Mouse (Mus musculus) forebrain, embryonic 12.5 days (tissue): ENCODE results near the gene Rgl1. TPM values are rescaled to one million over a fixed set of nuclear protein-coding genes. Genes with fewer than 3 reads are reported as not detected.

Experiments
- ATAC-seq: fragments of 200-750 bp; cut with Nextera tagmentation; 2 replicates; pipeline ENCODE4 v1.8.0; 2017; ENCODE audit warnings: moderate TSS enrichment; ENCODE audit not compliant: low FRiP score
- H3K27ac ChIP-seq: fragments of 300-500 bp; sonication (generic); 2 replicates; pipeline ENCODE4 v1.5.1; 2016; ENCODE audit warnings: mild to moderate bottlenecking
- H3K27me3 ChIP-seq: fragments of 300-500 bp; sonication (generic); 2 replicates; pipeline ENCODE4 v1.6.1; 2016; ENCODE audit warnings: mild to moderate bottlenecking
- H3K36me3 ChIP-seq: fragments of 300-500 bp; sonication (generic); replicated peaks from 2 replicates; pipeline ENCODE4 v1.6.1; 2016; ENCODE audit warnings: mild to moderate bottlenecking
- H3K4me1 ChIP-seq: fragments of 300-500 bp; sonication (generic); 2 replicates; pipeline ENCODE4 v1.6.1; 2016
- H3K4me2 ChIP-seq: fragments of 300-500 bp; sonication (generic); 2 replicates; pipeline ENCODE4 v1.6.1; 2016; ENCODE audit warnings: mild to moderate bottlenecking, moderate library complexity
- H3K4me3 ChIP-seq: fragments of 300-500 bp; sonication (generic); replicated peaks from 2 replicates; pipeline ENCODE4 v1.5.1; 2016; ENCODE audit warnings: mild to moderate bottlenecking
- H3K9ac ChIP-seq: fragments of 300-500 bp; sonication (generic); 2 replicates; pipeline ENCODE4 v1.6.1; 2016; ENCODE audit warnings: mild to moderate bottlenecking
- H3K9me3 ChIP-seq: fragments of 300-500 bp; sonication (generic); 2 replicates; pipeline ENCODE4 v1.6.1; 2016
- WGBS: fragments of 180-500 bp; shearing (Covaris S2); methylation state at CpG from one replicate; pipeline ENCODE4 v1.1.7; 2016; 5-methylcytosine and 5-hydroxymethylcytosine counted together
- polyA plus RNA-seq: library from polyadenylated mRNA; unstranded; fragments of >200 nt; fragmentation: Nextera tagmentation; extraction: Ambion mirVana; gene quantifications from 2 replicates; pipeline ENCODE4 v1.2.1, GENCODE M21; 2016

Gene Rgl1
- polyA plus RNA-seq, 1 experiment from 2014 or later: 20.9 TPM

GRCm38 (mm10) chr1:152520798-152521575 lies 245.2 kb downstream of the Rgl1 start:
- H3K4me3 ChIP-seq: no peak overlapping the region
- H3K9ac ChIP-seq: no peak overlapping the region
- H3K36me3 ChIP-seq: peaks cover 7% of the 10 kb centered on the region; the same call in 1 of the 2 replicates
- 77% methylated on average over 16 of the region's 16 CpGs for WGBS
- ATAC-seq: 0 out of 2 replicates have a peak, but pooled peaks have one; percentile 22
- no peaks in the 10 kb centered on the region for H3K27me3 ChIP-seq
- H3K9me3 ChIP-seq: no peaks in the 10 kb centered on the region
- H3K4me2 ChIP-seq: no peak overlapping the region
- H3K27ac ChIP-seq: no peak overlapping the region
- H3K4me1 ChIP-seq: 0 out of 2 replicates have a peak, but pooled peaks cover 2% of the 10 kb centered on the region

- Histone ChIP-seq H3K4me1 (no peaks in the 10 kb centered on the region), H3K9me3 (no peaks in the 10 kb centered on the region), H3K27ac (no peak overlapping the region), H3K36me3 (peaks cover 7% of the 10 kb centered on the region; the same call in 1 of the 2 replicates), H3K4me3 (no peak overlapping the region), H3K4me2 (no peak overlapping the region), H3K27me3 (no peaks in the 10 kb centered on the region), H3K9ac (no peak overlapping the region)
- no peak for ATAC-seq
- WGBS: 89% methylated on average over 8 of the region's 8 CpGs
Measured at GRCm38 (mm10) chr1:152518971-152519370, 247.2 kb downstream of the Rgl1 start.

- no peak for ATAC-seq
- WGBS: 84% methylated on average over 4 of the region's 4 CpGs
- Histone ChIP-seq H3K27me3 (no peaks in the 10 kb centered on the region), H3K4me1 (no peaks in the 10 kb centered on the region), H3K36me3 (peaks cover 7% of the 10 kb centered on the region; the same call in 1 of the 2 replicates), H3K9ac (no peak overlapping the region), H3K4me3 (no peak overlapping the region), H3K27ac (no peak overlapping the region), H3K4me2 (no peak overlapping the region), H3K9me3 (no peaks in the 10 kb centered on the region)
Measured at GRCm38 (mm10) chr1:152517057-152517570, 249.0 kb downstream of the Rgl1 start.

GRCm38 (mm10) chr1:152514256-152514655 lies 251.9 kb downstream of the Rgl1 start:
- H3K9me3 ChIP-seq: no peaks in the 10 kb centered on the region
- WGBS: 72% methylated on average over 4 of the region's 4 CpGs
- H3K36me3 ChIP-seq: peaks cover 7% of the 10 kb centered on the region; the same call in 1 of the 2 replicates
- H3K4me3 ChIP-seq: no peak overlapping the region
- ATAC-seq: no peak
- no peak overlapping the region for H3K27ac ChIP-seq
- H3K27me3 ChIP-seq: no peaks in the 10 kb centered on the region
- H3K4me1 ChIP-seq: no peaks in the 10 kb centered on the region
- no peak overlapping the region for H3K4me2 ChIP-seq
- H3K9ac ChIP-seq: no peak overlapping the region

- no peaks in the 10 kb centered on the region for H3K4me1 ChIP-seq
- H3K27ac ChIP-seq: no peak overlapping the region
- H3K4me3 ChIP-seq: no peak overlapping the region
- H3K36me3 ChIP-seq: no peaks in the 10 kb centered on the region
- no peaks in the 10 kb centered on the region for H3K27me3 ChIP-seq
- no peak for ATAC-seq
- WGBS: 70% methylated on average over 4 of the region's 4 CpGs
- no peak overlapping the region for H3K4me2 ChIP-seq
- no peaks in the 10 kb centered on the region for H3K9me3 ChIP-seq
- H3K9ac ChIP-seq: no peak overlapping the region
Measured at GRCm38 (mm10) chr1:152511237-152511636, 254.9 kb downstream of the Rgl1 start.

- 91% methylated on average over 11 of the region's 11 CpGs for WGBS
- H3K36me3 ChIP-seq: no peaks in the 10 kb centered on the region
- no peak for ATAC-seq
Measured at GRCm38 (mm10) chr1:152508481-152509220, 257.5 kb downstream of the Rgl1 start.

GRCm38 (mm10) chr1:152506726-152507125 lies 259.4 kb downstream of the Rgl1 start:
- Histone ChIP-seq H3K27ac (no peak overlapping the region), H3K27me3 (no peaks in the 10 kb centered on the region), H3K4me1 (no peaks in the 10 kb centered on the region), H3K9ac (no peak overlapping the region), H3K4me3 (no peak overlapping the region), H3K9me3 (no peaks in the 10 kb centered on the region), H3K4me2 (no peak overlapping the region), H3K36me3 (no peaks in the 10 kb centered on the region)
- WGBS: 94% methylated on average over 7 of the region's 7 CpGs
- ATAC-seq: no peak

More at GRCm38 (mm10) chr1:152508481-152509220, 257.5 kb downstream of the Rgl1 start:
- H3K9me3 ChIP-seq: no peaks in the 10 kb centered on the region
- no peaks in the 10 kb centered on the region for H3K27me3 ChIP-seq
- H3K4me1 ChIP-seq: no peaks in the 10 kb centered on the region
- H3K4me3 ChIP-seq: no peak overlapping the region
- no peak overlapping the region for H3K4me2 ChIP-seq
- no peak overlapping the region for H3K27ac ChIP-seq
- no peak overlapping the region for H3K9ac ChIP-seq

GRCm38 (mm10) chr1:152506175-152506574 lies 260.0 kb downstream of the Rgl1 start:
- H3K9ac ChIP-seq: no peak overlapping the region
- H3K36me3 ChIP-seq: no peaks in the 10 kb centered on the region
- no peaks in the 10 kb centered on the region for H3K9me3 ChIP-seq
- no peaks in the 10 kb centered on the region for H3K27me3 ChIP-seq
- H3K4me3 ChIP-seq: no peak overlapping the region
- WGBS: 93% methylated on average over 5 of the region's 5 CpGs
- H3K4me2 ChIP-seq: no peak overlapping the region
- no peaks in the 10 kb centered on the region for H3K4me1 ChIP-seq
- H3K27ac ChIP-seq: no peak overlapping the region
- ATAC-seq: no peak

- Histone ChIP-seq H3K9me3 (no peaks in the 10 kb centered on the region), H3K4me3 (no peak overlapping the region), H3K4me1 (no peaks in the 10 kb centered on the region), H3K4me2 (no peak overlapping the region), H3K9ac (no peak overlapping the region), H3K27me3 (no peaks in the 10 kb centered on the region), H3K36me3 (no peaks in the 10 kb centered on the region), H3K27ac (no peak overlapping the region)
- no peak for ATAC-seq
- WGBS: 84% methylated on average over 12 of the region's 12 CpGs
Measured at GRCm38 (mm10) chr1:152499802-152500201, 266.3 kb downstream of the Rgl1 start.

- H3K9ac ChIP-seq: no peak overlapping the region
- H3K4me3 ChIP-seq: no peak overlapping the region
- H3K36me3 ChIP-seq: no peaks in the 10 kb centered on the region
- no peaks in the 10 kb centered on the region for H3K4me1 ChIP-seq
- no peaks in the 10 kb centered on the region for H3K9me3 ChIP-seq
- H3K4me2 ChIP-seq: no peak overlapping the region
- H3K27me3 ChIP-seq: no peaks in the 10 kb centered on the region
- 78% methylated on average over 11 of the region's 11 CpGs for WGBS
- H3K27ac ChIP-seq: no peak overlapping the region
- no peak for ATAC-seq
Measured at GRCm38 (mm10) chr1:152497581-152497980, 268.6 kb downstream of the Rgl1 start.

- Histone ChIP-seq H3K27ac (no peak overlapping the region), H3K9ac (no peak overlapping the region)
Measured at GRCm38 (mm10) chr1:152496831-152497230, 269.3 kb downstream of the Rgl1 start.

GRCm38 (mm10) chr1:152492258-152492657 lies 273.9 kb downstream of the Rgl1 start:
- Histone ChIP-seq H3K4me3 (no peak overlapping the region), H3K9ac (no peak overlapping the region), H3K27me3 (no peaks in the 10 kb centered on the region), H3K4me1 (no peaks in the 10 kb centered on the region), H3K36me3 (no peaks in the 10 kb centered on the region), H3K27ac (no peak overlapping the region), H3K4me2 (no peak overlapping the region), H3K9me3 (no peaks in the 10 kb centered on the region)
- WGBS: 100% methylated on average over 1 of the region's 1 CpGs
- ATAC-seq: no peak

More at GRCm38 (mm10) chr1:152496831-152497230, 269.3 kb downstream of the Rgl1 start:
- H3K27me3 ChIP-seq: no peaks in the 10 kb centered on the region
- 73% methylated on average over 2 of the region's 2 CpGs for WGBS
- H3K4me3 ChIP-seq: no peak overlapping the region
- H3K36me3 ChIP-seq: no peaks in the 10 kb centered on the region
- ATAC-seq: no peak
- H3K4me2 ChIP-seq: no peak overlapping the region
- no peaks in the 10 kb centered on the region for H3K9me3 ChIP-seq
- no peaks in the 10 kb centered on the region for H3K4me1 ChIP-seq
